Mouse (Mus musculus) megakaryocyte, embryonic 14.5 days (primary cell): Measurements from ENCODE around the gene Tsen2. TPM values are rescaled to one million over a fixed set of nuclear protein-coding genes. Genes with fewer than 3 reads are reported as not detected.

Source experiments
- H3K27me3 ChIP-seq: replicated peaks from 2 replicates; pipeline ENCODE3; 2012; ENCODE audit warnings: inconsistent platforms
- H3K36me3 ChIP-seq: replicated peaks from 2 replicates; pipeline ENCODE3; 2012; ENCODE audit warnings: low read length, inconsistent platforms, mixed read lengths
- H3K4me1 ChIP-seq: 2 replicates; pipeline ENCODE4 v1.6.1; 2012; ENCODE audit warnings: inconsistent platforms
- H3K4me3 ChIP-seq: replicated peaks from 2 replicates; pipeline ENCODE3; 2012; ENCODE audit warnings: moderate library complexity, mild to moderate bottlenecking, inconsistent platforms
- H3K9me3 ChIP-seq: 2 replicates; pipeline ENCODE4 v1.6.1; 2012; ENCODE audit warnings: inconsistent platforms
- FLI1 ChIP-seq: IDR thresholded peaks from 2 replicates; pipeline ENCODE4 v1.6.1; 2012; ENCODE audit warnings: low read length, inconsistent platforms, mixed read lengths
- GATA1 ChIP-seq: IDR thresholded peaks from 3 replicates; pipeline ENCODE4 v1.6.1; 2012; ENCODE audit warnings: mixed read lengths, low read length, inconsistent platforms, borderline replicate concordance
- polyA plus RNA-seq: library from polyadenylated mRNA; stranded (reverse); fragments of >175 nt; gene quantifications from 2 replicates; pipeline ENCODE4 v1.2.3, GENCODE M21; 2012; ENCODE audit warnings: low replicate concordance; ENCODE audit not compliant: insufficient read depth

Gene Tsen2
- polyA plus RNA-seq, 1 experiment, result 5.5 TPM

DNA sequence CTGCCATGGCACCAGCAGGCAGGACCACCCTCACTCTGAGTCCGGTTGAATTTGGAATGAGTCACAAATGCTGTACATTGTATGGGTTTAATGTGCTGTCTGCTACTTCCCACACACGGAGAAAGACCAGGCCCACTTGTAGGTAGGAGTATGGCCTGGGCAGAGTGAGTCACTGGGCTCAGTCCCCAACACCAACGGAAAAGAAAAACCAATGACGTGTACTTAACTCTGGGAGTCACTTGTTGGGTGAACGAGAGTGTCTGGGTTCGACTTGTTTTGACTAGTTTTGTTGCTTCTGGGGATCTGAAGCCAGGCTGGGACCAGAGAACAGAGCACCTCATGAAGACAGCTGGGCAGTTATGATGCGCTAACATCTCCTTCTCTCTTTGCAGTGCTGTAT lies 29.7 kb downstream of the Tsen2 start:
- TF ChIP-seq GATA1 (no peak), FLI1 (no peak)
- Histone ChIP-seq H3K27me3 (no peaks in the 10 kb centered on the region), H3K36me3 (peaks cover 99% of the 10 kb centered on the region), H3K4me1 (peaks cover 6% of the 10 kb centered on the region; the same call in 1 of the 2 replicates), H3K9me3 (peaks cover 2% of the 10 kb centered on the region), H3K4me3 (no peak overlapping the region)

DNA sequence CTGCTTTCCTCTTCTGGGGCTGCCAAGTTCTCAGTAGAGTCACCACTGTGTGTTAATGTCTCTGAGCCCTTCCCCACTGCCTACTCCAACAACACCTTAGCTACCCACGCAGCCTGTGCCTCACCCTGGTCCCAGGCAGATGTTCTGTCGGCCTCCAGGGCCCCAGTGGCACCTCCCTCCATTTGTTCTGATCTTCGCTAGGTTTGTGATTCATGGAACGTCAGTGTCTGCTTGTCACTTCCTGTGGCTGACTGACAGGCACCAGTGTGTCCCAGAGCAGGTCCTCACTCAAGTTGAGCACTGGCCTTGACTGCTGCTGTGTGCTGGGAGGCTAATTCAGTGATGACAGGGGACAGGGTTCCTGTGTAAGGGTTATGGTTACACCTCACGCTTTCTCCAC lies 32.9 kb downstream of the Tsen2 start:
- no peaks in the 10 kb centered on the region for H3K9me3 ChIP-seq
- peaks cover 87% of the 10 kb centered on the region for H3K36me3 ChIP-seq
- TF ChIP-seq GATA1, result no peak
- no peak for TF ChIP-seq FLI1
- H3K4me1 ChIP-seq, result peaks cover 6% of the 10 kb centered on the region; the same call in 1 of the 2 replicates
- H3K27me3 ChIP-seq, result no peaks in the 10 kb centered on the region
- H3K4me3 ChIP-seq, result no peak overlapping the region

- peaks cover 82% of the 10 kb centered on the region for H3K36me3 ChIP-seq
- peaks cover 7% of the 10 kb centered on the region for H3K4me1 ChIP-seq
- TF ChIP-seq GATA1 (no peak), FLI1 (no peak)
- no peak overlapping the region for H3K4me3 ChIP-seq
- no peaks in the 10 kb centered on the region for H3K27me3 ChIP-seq
- H3K9me3 ChIP-seq, result no peaks in the 10 kb centered on the region
These were observed 33.5 kb downstream of the Tsen2 start for GRCm38 (mm10) chr6:115577941-115578340.

- H3K36me3 ChIP-seq, result peaks cover 54% of the 10 kb centered on the region
- no peaks in the 10 kb centered on the region for H3K27me3 ChIP-seq
- no peak overlapping the region for H3K4me3 ChIP-seq
- 0 out of 2 replicates have a peak, but pooled peaks cover 2% of the 10 kb centered on the region for H3K9me3 ChIP-seq
- TF ChIP-seq GATA1 (no peak), FLI1 (no peak)
- peaks cover 17% of the 10 kb centered on the region for H3K4me1 ChIP-seq
These were observed 36.3 kb downstream of the Tsen2 start for GRCm38 (mm10) chr6:115580810-115581209.

GRCm38 (mm10) chr6:115582328-115583115 lies 38.1 kb downstream of the Tsen2 start:
- TF ChIP-seq FLI1 (no peak), GATA1 (no peak)
- H3K4me1 ChIP-seq, result peaks cover 13% of the 10 kb centered on the region
- H3K9me3 ChIP-seq, result 0 out of 2 replicates have a peak, but pooled peaks cover 2% of the 10 kb centered on the region
- no peak overlapping the region for H3K4me3 ChIP-seq
- H3K27me3 ChIP-seq, result peaks cover 2% of the 10 kb centered on the region
- peaks cover 37% of the 10 kb centered on the region for H3K36me3 ChIP-seq

GRCm38 (mm10) chr6:115583430-115584125 lies 39.1 kb downstream of the Tsen2 start:
- peaks cover 27% of the 10 kb centered on the region for H3K36me3 ChIP-seq
- H3K27me3 ChIP-seq, result peaks cover 2% of the 10 kb centered on the region
- H3K9me3 ChIP-seq, result 0 out of 2 replicates have a peak, but pooled peaks cover 2% of the 10 kb centered on the region
- H3K4me3 ChIP-seq, result no peak overlapping the region
- H3K4me1 ChIP-seq, result peaks cover 12% of the 10 kb centered on the region
- TF ChIP-seq FLI1, result no peak
- TF ChIP-seq GATA1, result no peak

GRCm38 (mm10) chr6:115584176-115584575 lies 39.7 kb downstream of the Tsen2 start:
- peaks cover 2% of the 10 kb centered on the region for H3K27me3 ChIP-seq
- H3K4me1 ChIP-seq, result peaks cover 14% of the 10 kb centered on the region
- 0 out of 2 replicates have a peak, but pooled peaks cover 2% of the 10 kb centered on the region for H3K9me3 ChIP-seq
- H3K4me3 ChIP-seq, result no peak overlapping the region
- TF ChIP-seq FLI1 (no peak), GATA1 (no peak)
- H3K36me3 ChIP-seq, result peaks cover 21% of the 10 kb centered on the region

DNA sequence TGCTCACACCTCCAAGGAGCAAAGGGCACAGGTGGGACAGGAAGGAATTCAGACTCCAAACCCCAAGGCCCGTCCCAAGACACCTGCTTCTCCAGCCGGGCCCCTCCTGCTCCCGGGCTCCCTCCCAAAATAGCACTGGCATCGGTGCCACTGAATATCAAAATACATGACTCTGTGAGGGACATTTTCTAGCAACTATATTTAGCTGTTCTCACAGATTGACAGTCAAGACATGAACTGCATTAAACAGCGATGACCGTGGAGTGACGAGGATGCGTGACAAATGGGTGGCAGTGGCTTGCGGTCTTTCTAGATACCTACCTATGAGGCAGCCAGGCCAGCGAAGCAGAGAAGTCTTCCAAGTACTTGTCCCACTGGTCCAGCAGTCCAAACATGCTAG lies 41.9 kb downstream of the Tsen2 start:
- peaks cover 15% of the 10 kb centered on the region for H3K4me1 ChIP-seq
- peaks cover 2% of the 10 kb centered on the region for H3K27me3 ChIP-seq
- H3K36me3 ChIP-seq, result peaks cover 3% of the 10 kb centered on the region
- no peak overlapping the region for H3K4me3 ChIP-seq
- TF ChIP-seq GATA1, result no peak
- TF ChIP-seq FLI1, result no peak
- H3K9me3 ChIP-seq, result 0 out of 2 replicates have a peak, but pooled peaks cover 2% of the 10 kb centered on the region

- Histone ChIP-seq H3K4me1 (peaks cover 37% of the 10 kb centered on the region), H3K4me3 (no peak overlapping the region), H3K9me3 (no peaks in the 10 kb centered on the region), H3K27me3 (peaks cover 6% of the 10 kb centered on the region), H3K36me3 (no peaks in the 10 kb centered on the region)
- TF ChIP-seq FLI1, result no peak
- TF ChIP-seq GATA1, result no peak
These were observed 47.4 kb downstream of the Tsen2 start for GRCm38 (mm10) chr6:115591692-115592359.

GRCm38 (mm10) chr6:115592458-115592857 lies 48.0 kb downstream of the Tsen2 start, which contains the start of gene Mkrn2os:
Gene Mkrn2os (minus strand): TSS chr6:115592576.
- TF ChIP-seq FLI1 (no peak), GATA1 (no peak)
- Histone ChIP-seq H3K9me3 (no peaks in the 10 kb centered on the region), H3K36me3 (no peaks in the 10 kb centered on the region), H3K4me3 (no peak within 1 kb of the TSS), H3K27me3 (peaks cover 6% of the 10 kb centered on the region), H3K4me1 (peaks cover 44% of the 10 kb centered on the region)
